Mouse (Mus musculus): ENCODE results near the gene Foxp4.
"Not testable (repeated sequence)": the region's sequence is repeated elsewhere in the genome, so short reads cannot be mapped to it uniquely, and the experiment has no call there.

Foxp4 gene

GRCm38 (mm10) chr17:47854908-47855307, 69.5 kb downstream of the Foxp4 start:
- DNase-seq (ENCODE audit: low read depth, low spot score), result no peak

DNA sequence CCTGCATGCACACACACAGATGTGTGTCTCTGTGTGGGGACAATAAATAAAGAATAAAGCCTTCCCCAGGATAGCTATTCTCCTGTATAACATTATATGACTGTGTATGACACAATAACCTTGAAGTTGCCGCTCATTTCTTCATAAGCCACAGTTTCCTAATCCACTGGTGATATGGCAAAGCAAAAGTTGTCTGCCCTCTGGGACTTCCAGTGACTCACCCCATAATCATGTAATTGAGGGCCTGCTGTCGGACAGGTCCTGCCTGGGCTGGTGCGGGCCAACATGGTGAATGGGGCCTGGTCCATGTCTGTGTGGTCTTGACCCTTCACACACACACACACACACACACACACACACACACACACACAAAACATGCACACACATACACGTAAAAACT, 70.7 kb downstream of the Foxp4 start:
- no peak for DNase-seq (ENCODE audit: low read depth, low spot score)

DNA sequence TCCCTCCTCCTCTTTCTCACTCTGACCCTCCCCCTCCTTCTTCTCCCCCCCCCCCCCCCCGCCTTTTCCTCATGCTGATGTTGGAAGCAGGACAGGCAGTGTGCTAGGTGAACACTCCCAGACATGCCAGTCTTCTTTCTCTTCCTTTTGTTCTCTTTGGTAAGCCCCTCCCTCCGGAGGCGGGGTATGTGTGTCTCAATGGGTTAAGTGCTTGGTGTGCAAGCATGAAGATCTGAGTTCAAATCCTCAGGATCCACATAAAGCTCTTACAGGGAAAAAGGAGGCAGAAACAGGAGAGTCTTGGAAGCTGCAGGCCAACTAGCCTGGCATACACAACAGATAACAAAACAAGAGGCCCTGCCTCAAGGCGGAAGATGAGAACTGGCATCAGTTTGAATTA, 71.1 kb downstream of the Foxp4 start:
- DNase-seq (ENCODE audit: low read depth, low spot score), result no peak

DNA sequence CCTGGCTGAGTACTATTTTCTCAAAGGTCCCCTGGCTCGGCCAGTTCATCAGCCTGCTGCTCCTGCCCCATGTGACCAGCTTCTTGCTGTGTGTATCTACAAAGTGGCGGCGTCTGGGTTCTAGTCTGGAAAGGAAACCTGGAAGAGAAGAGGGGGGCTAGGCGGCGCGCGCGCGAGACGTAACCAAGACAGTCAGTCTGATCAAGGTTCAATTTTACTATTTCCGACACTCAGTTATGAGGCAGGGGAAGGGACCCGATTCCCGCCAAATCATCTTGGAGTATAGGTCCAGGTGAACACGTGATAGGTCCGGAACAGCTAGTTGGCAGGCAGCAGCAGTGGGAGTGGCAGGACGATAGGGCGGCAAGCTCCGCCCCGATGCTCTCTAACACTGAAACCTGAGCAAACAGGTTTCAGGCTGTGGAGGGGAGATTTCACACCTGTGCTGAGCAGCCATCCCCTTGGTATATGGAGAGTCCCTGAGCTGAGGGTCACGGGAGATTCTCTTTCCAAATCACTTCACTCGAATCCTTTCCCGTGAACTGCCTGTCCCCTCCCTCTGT, 72.6 kb downstream of the Foxp4 start:
- not testable (repeated sequence) for DNase-seq (ENCODE audit: low read depth, low spot score)

GRCm38 (mm10) chr17:47850639-47851314, 73.7 kb downstream of the Foxp4 start:
- DNase-seq (ENCODE audit: low read depth, low spot score), result no peak

DNA sequence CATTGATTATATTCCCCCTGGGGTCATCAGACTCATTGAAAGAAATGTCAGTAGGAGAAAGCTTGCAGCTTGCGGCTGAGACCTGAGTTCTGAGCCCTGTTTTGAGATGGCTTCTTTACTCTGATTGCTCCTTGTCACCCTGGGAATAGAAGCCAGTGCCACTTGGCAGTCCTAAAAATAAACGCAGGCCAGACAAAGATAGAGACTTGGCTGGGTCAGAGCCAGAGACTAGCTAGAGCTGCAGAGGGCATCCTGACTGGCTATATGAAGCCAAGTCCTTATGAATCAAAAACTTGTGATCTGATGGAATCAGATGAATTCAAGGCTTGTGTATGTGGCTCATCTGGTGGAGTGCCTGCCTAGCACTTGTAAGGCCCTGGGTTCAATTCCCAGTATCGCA, 74.4 kb downstream of the Foxp4 start:
- no peak for DNase-seq (ENCODE audit: low read depth, low spot score)

GRCm38 (mm10) chr17:47847985-47848384, 76.5 kb downstream of the Foxp4 start:
- DNase-seq (ENCODE audit: low read depth, low spot score), result no peak

DNA sequence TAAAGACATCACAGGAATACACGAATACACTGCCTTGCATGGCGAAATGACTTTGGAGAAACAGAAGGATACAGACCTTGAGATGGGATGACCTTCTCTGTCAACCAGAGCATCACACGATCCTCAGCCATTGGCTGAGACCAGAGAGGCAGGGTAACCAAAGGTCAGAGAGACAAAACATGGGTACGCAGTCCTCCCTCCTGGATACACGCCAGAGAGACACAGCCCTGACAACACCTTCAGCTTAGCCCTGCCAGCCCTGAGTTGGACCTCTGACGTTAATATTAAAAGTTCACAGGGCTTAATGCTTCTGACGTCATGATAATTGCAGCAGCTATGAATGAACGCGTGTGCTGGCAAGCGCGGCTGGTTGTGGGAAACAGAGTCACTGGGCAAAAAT, 78.8 kb downstream of the Foxp4 start:
- DNase-seq (ENCODE audit: low read depth, low spot score), result no peak

DNA sequence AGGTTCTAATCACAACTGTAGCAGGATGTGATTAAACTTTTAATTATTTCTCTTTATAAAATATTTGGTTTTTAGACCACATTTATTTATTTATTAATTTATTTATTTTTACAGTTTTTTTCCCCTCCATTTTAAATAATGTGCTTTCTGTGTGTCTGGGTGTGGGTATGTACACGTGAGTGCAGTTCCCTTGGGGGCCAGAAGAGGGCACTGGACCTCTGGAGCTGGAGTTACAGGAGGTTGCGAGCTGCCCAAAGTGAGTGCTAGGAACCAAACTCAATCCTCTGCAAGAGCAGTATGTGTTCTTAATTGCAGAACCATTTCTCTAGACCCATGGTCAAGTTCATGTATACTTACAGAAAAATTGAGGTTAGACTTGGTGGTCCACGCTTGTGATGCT, 81.0 kb downstream of the Foxp4 start:
- DNase-seq (ENCODE audit: low read depth, low spot score), result no peak

- no peak for DNase-seq (ENCODE audit: low read depth, low spot score)
Observed at GRCm38 (mm10) chr17:47841931-47842623, 82.4 kb downstream of the Foxp4 start.

DNA sequence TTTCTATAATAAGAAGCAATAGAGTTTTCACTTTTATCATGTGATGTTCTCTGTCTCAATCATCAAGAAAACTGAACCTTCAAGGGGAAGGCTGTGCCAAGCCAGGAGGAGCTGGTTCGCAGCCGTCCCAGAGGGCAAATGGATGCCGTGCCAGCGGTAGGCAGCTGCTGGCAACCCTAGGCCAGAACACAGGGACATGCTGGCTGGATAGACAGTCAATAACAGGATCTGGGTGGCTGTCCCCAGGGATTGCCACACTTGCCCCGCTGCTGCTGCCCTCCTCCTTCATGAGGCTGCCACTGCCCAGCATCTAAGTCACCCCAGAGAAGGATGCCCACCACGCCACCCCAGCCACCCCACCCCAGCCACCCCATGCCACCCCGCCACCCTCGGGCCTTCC, 82.9 kb downstream of the Foxp4 start:
- DNase-seq (ENCODE audit: low read depth, low spot score), result no peak

DNA sequence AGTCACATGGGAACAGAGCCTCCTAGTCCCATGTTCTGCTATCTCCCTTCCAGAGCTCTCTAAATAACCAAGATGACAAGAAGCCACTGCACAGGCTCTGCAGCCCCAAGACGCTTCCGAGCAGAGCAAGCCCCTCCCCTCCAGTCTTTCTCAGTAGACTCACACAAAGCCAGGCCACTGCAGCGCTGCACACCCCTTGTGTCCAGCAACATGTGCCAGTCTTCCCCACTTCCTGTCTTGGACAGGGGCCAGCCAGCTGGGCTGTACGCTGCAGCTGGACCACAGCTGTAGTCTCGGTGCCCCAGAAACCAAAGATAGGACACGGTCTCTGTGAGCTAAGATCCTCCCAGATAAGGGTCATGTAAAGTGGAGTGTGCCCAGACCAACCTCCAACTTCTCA, 86.6 kb downstream of the Foxp4 start:
- no peak for DNase-seq (ENCODE audit: low read depth, low spot score)

DNA sequence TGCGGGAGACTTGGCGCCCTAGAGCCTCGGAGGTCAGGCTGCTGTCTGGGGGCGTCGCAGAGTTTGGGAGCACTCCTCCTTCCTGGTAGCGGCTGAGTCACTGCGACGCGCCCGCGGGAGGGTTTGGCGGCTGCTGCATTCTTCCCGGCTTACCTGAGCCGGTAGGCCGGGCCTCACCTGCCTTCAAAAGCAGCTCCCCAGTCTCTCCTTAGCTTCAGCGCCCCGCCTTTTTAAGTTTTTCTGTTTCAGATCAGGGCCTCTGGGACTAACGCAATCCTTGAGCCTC, 90.0 kb downstream of the Foxp4 start, which contains the start of gene Mdfi:
Mdfi (minus strand) TSS at position 210 of the 286 bp plus-strand sequence.
- DNase-seq (ENCODE audit: low read depth, low spot score), result no peak

- DNase-seq (ENCODE audit: low read depth, low spot score), result no peak
Observed at GRCm38 (mm10) chr17:47833628-47834481, 90.6 kb downstream of the Foxp4 start.

DNA sequence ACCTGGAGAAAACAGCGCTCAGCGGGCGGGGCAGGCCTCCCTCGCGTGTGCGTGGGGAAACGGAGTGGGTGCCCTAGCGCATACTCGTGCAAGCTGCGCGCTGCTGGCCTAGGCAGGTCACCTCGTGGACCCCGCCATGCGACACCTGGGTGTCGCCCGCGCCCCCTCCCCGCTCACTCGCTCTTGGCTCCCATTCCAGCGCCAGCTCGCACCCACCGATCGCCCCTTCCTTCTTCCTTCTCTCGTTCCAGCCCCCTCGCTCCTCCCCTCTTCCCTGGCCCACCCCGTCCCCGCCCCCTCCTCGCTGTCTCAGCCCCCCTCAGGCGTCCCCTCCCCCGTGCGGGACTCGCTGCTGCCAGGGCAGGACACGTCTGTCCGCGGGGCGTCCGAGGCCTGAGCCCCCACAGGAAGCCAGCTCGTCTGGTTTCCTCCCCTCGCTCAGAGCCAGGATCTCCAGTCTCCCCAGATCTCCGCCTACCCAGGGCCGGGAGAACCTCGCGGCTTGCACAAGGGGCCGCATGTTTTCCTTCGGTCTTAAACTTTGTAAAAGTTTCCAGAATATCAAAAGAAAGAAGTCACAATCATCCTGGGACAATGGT, 91.3 kb downstream of the Foxp4 start:
- peak; percentile 85 for DNase-seq (ENCODE audit: low read depth, low spot score)

DNA sequence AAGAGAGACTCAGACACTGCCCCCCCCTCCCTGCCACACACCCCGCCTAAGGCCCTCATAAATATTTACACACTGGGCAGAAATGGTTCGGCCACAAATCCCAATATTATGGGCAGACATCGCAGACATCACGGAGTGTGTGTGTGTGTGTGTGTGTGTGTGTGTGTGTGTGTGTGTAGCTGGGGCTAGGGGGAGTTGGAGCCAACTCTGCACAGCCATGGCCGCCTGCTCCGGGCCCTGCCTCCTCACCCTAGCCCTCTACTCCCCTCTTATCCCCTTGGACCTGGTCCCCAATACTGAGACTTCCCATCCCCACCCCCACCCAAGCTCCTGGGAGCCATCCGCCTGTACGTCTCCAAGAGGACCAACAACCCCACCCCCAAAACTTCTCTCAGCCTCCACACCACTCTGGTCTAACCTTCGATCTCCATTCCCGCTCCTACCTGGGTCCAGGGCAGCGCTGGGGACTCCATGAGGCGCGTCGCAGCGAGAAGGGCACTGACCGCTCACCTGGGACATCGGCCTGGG, 91.9 kb downstream of the Foxp4 start:
- DNase-seq (ENCODE audit: low read depth, low spot score), result no peak

- no peak for DNase-seq (ENCODE audit: low read depth, low spot score)
Observed at GRCm38 (mm10) chr17:47831772-47832171, 92.7 kb downstream of the Foxp4 start.

DNA sequence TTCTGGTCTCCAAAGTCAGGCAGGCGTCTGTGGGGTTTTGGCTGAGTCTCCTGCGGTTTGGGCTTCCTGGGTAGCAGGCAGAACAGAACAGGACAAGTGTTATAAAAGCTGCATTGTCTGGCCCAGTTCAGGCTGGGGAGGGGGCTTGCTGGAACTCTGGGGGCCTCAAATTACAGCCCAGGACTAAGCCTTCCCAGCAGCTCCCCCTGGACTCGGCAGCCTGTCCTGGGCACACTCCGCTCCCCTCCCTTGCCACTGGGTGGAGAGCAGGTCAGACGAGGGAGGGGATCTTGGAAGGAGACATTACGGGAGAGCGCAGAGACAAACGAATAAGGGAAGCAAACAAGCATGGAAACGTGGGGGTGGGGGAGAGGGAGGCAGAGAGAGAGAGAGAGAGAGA, 93.3 kb downstream of the Foxp4 start:
- DNase-seq (ENCODE audit: low read depth, low spot score), result no peak

GRCm38 (mm10) chr17:47821339-47821738, 103.1 kb downstream of the Foxp4 start:
- DNase-seq (ENCODE audit: low read depth, low spot score), result no peak

DNA sequence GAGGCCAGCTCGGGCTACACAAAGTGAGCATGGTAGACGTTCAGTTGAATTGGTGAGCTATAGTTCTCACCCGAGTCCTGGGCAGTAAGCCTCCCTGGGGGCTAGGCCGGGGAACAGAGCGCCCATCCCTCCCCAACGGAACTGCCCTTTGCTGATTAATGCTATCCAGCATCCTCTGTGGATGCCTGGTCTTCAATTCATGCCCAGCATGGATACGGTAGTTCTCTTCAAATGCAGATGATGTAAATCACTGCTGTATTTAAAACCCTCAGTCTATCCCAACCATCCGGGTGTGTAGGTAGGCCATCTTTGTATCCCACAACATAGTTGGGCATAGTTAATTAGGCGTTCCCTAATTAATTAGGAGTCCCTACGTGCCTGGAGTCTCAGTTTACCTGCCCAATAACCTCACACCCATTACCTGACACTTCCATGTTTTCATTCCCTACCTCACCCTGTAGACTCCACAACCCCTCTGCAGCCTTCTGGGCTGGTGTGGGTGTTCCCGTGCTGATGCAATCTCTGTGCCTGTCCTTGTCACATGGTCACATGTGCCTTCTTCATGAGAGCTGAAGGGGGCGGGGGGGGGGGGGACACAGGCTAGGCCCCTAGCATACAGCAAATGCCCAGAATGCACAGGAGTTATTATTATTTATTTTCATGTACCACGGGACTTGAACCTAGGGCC, 106.3 kb downstream of the Foxp4 start:
- DNase-seq (ENCODE audit: low read depth, low spot score), result no peak
